Mouse (Mus musculus) adrenal gland, postnatal 4 days (tissue): ENCODE results near the gene Zswim3. TPM values are rescaled to one million over a fixed set of nuclear protein-coding genes. Genes with fewer than 3 reads are reported as not detected.
A peak's percentile ranks its signal among the peaks of the same experiment; 100 is the strongest.
"Not testable (repeated sequence)": the region's sequence is repeated elsewhere in the genome, so short reads cannot be mapped to it uniquely, and the experiment has no call there.

Source experiments
- DNase-seq, 2 experiments: peaks; one replicate each; pipeline ENCODE4 v3.0.0; 2021 to 2022; ENCODE audit warnings: low spot score in 2 of 2, mixed read lengths in 2 of 2
- total RNA-seq, 2 experiments: library from RNA; stranded (reverse); gene quantifications; 2 replicates each; pipeline ENCODE4 v1.2.3; 2021

The Zswim3 gene
- total RNA-seq, 2 experiments from 2014 or later: 3.8 to 4.5 TPM

DNA sequence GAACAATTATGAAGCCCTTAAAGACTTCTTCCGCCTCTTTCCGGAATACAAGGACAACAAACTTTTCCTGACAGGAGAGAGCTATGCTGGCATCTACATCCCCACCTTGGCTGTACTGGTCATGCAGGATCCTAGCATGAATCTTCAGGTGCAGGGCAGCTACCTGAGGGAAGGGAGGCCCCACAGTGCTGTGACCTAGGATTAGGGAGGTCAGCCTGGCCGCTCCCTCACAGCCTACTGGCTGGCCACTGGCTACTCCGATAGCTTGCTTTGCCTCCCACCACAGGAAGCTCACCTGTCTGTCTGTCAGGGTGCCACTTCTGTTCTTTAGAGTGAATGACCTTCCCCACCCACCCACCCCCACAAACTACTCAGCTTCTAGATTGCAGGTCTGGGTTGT lies 30.3 kb downstream of the Zswim3 start:
- no peak for DNase-seq

DNA sequence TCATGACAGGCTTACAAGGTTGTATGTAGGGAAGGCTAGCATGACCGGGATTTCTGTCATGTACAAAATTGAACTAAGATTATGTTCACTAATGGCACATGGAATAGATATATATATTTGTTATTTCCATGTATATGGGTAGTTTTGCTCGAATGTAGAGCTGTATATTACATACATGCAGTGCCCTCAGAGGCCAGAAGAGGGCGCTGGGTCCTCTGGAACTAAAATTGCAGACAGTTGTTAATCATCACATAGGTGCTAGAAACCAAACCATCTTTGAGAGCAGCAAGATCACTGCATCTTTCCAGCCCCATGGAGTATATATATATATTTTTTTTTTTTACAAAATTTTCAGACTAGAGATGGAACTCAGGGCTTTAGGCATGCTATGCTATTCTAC lies 40.9 kb downstream of the Zswim3 start:
- no peak for DNase-seq

DNA sequence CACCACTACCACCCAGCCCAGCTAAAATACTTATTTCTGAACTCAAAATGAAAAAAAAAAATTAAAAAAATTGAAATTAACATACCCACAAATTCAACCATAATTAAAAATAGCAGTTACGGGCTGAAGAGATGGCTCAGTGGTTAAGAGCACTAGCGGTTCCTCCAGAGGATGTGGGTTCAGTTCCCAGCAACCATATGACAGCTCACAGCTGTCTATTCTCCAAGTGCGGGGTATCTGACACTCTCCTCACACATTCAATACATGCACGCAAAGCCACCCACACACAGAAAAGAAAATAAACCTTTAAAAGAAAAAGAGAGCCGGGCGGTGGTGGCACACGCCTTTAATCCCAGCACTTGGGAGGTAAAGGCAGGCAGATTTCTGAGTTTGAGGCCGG lies 45.2 kb downstream of the Zswim3 start:
- DNase-seq: no peak

DNA sequence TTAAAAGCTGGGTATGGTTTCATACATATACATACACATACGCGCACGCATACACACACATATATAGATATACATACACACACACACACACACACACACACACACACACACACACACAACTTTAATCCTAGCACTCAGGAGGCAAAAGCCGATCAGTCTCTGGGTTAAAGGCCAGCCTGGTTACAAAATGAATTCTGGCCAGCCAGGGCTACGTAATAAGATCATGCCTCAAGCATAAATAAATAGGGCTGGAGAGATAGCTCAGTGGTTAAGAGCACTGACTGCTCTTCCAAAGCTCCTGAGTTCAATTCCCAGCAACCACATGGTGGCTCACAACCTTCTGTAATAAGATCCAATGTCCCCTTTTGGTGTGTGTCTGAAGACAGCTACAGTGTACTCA lies 50.7 kb downstream of the Zswim3 start:
- not testable (repeated sequence) for DNase-seq

DNA sequence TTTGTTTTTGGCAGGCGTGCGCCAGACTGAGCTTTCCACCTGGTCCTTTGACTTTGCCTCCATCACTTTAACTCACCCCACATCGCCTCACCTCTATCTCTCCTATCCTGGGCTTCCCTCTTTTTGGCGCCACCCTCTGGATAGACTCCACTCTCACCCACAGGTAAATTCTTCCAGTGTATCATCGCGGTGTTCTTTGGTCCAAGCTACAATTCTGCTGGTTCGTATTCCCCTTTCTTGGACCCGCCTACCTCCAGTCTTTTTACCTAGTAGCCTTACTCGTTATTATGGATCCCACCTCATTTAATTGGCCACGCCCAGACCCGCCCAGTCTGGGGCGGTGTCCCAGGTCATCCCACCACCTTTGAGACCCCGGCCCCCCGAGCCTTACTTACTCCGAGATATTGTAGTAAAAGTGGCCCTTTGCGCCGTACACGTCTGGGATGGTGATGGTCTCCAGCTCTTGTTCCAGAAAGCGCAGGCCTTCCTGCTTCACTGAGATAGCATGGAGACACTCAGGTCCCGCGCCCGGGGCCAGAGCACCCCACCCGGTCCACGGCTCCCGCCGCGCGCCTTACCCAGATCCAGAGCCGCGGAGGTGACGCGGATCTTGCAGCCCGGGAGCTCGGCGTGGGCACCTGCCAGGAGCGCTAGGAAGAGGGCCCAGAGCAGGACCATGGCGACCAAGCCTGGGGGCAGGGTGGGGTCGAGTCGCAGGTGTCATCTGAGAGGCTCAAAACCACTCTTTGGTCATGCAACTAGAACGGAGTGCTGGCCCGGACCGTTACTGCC lies 51.6 kb downstream of the Zswim3 start:
- DNase-seq: no peak

DNA sequence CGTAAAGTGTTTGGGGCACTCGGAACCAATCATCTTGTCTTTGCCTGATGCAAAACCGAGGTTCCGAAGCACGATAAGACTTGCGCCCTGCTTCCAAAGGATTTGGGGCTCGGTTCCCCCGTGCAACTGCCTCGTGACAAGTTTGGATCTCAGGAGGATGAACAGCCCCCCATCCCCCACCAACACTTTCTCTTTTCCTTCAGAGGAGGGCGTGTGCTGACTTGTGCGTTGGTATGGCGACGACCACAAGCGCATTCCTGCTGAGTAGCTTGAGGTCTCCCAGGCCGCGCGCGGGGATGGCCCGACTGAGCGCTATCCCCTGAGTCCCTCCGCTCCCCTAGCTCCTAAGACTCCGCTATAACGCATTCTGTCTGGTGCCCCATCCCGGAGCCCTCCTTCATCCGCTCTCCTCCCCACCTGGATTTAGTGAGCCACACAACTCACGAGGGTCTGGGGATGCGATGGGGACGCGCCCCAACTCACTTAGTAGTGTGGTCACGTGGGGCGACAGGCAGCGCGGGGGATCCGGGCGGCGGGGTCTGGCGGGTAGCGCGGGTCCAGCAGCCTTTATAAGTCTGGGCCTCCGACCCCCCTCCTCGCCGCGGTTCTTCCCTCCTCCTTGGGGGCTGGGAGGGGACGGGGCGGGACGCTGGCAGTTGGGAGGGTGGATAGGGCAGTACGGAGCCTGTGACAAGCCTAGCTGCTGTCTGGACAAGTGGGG lies 52.4 kb downstream of the Zswim3 start, which contains the start of gene Pltp:
Gene Pltp, minus strand, starts transcription at position 611 of the 721 bp plus-strand sequence.
- DNase-seq: no peak

DNA sequence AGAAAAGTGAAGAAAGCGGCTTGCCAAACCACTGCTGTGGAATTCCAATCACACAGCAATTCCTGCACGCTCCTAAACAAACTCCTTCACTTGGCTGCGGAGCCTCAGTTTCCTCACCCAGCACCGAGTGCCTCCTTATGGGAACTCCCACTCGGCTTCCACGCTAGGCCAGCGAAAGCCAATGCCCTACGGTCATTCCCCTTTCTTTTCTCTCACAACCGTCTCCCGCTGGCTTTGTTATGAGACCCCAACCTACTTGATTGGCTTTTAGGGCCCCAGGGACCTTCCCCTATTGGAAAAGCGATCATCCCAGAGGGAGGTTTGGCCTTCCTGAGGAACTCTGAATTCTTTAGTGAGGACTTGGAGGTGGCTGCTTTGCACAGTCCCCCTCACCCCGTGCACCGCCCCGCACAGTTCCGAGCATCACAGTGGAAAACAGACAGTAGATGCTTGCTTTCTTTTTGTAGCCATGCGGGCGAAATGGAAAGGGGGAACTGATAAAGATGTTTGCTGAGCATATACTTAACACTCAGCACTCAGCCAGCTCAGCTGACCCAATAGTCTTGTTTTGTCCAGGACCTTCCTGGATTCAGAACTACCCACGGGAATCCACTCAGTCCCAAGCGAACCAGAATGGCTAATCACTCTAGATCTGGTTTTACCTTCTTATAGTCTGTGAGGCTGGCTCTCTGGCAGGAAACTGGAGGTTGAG lies 53.1 kb downstream of the Zswim3 start:
- no peak for DNase-seq

DNA sequence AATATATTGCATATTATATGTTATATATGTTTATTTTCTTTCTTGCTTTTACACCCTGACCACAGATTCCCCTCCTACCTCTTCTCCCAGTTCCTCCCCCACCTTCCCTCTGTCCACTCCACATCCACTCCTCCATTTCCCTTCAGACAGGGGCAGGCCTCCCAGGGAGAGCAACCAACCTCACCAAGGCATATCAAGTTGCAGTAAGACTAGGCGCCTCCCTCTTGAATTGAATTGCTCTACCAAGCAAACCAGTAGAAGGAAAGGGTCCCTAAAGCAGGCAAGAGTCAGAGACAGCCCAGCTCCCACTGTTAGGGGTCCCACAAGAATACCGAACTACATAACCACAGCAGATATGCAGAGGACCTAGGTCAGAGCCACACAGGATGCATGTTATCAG lies 54.3 kb downstream of the Zswim3 start:
- DNase-seq: no peak

DNA sequence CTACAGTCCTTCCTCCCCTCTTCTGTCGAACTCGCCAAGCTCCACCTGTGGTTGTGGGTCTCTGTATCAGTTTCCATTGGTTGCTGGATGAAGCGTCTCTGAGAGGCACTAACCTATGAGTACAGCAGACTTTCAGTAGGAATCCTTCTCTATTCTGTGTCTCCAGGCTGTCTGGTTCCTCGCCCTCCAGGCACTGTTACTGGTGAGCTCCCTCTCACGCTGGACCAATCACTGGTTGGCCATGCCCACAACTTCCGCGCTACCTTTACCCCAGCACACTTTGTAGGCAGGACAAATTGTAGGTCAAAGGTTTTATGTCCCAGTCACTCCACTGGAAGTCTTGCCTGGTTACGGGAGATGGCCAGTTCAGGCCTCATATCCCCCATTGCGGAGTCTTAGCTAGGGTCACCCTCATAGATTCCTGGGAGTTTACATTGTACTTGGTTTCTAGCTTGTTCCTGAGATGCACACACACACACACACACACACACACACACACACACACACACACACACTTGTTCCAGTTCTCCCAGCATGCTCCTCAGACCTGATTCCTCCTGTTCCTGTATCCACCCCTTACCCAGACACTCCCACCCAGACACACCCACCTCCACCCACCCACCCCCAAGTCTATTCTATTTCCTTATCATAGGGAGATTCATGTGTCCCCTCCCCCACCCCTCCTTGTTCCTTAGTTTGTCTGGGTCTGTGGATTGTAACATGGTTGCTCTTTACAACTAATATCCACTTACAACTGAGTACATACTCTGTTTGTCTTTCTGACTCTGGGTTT lies 54.9 kb downstream of the Zswim3 start:
- no peak for DNase-seq

DNA sequence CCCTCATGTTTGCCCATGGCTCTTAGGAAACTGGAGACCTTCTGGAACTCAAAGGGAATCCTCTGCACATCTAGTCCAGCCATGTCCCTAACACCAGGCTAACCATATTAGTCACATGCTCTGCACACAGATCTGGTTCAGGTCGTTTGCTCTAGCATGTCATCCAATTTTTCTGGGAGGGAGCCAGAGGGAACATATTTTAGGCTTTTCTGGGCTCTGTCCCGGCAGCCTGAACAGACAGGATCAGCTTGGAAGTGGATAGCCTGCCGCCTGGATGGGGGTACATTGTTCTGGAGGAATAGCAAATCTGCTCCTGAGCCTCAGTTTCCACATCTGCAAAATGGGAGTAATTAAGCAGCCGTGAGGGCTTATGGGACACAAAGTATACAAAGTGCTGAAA lies 56.2 kb downstream of the Zswim3 start:
- no peak for DNase-seq

DNA sequence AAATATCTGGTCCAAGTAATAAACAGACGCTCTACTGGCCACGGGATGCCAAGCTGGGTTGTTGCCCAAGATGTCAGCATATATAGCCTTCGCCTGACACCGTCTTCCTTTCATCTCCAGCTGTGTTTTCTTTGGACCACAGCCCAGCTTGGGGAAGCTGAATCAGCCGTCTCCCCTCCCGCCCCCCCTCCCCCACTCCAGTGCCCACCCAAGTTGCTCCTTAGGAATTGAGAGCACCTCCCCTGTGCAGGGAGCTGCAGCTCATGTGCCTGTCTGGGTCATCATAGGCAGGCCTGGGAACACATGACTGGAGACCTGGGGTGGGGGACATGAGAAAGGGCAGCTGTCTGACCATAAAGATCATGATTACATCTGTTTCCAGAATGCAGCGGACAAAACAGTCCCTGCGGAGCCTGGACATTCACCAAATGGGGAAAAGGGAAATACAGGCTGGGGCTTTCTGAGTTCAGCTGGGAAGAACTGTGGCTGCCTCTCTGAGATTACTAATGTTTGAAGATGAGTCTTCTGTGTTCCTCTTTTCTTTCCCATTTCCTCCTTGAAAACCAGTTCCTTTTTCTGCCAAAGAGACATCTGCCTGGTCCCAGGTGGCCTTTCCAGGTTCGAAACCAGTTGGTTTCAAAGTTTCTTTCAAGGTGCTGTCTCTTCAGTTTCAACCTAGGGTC lies 57.4 kb downstream of the Zswim3 start:
- peak in 1 of 2 experiments; percentile 47 for DNase-seq

DNA sequence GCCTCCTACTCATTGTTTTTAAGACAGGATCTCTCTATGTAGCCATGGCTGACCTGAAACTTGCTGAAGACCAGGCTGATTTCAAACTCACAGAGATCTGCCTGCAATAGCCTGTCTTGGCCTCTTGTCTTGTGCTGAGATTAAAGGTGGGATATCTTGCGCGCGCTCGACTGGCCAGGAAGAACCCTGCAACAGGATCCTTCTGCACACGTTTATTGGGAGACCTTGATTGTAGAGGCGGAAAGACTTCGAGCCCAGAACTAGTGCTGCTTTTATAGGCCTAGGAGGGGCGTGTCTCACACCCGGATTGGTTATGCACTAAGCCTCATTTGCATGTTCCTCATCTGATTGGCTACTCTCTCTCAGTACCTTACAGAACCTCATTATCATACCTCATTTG lies 58.5 kb downstream of the Zswim3 start:
- not testable (repeated sequence) for DNase-seq

DNA sequence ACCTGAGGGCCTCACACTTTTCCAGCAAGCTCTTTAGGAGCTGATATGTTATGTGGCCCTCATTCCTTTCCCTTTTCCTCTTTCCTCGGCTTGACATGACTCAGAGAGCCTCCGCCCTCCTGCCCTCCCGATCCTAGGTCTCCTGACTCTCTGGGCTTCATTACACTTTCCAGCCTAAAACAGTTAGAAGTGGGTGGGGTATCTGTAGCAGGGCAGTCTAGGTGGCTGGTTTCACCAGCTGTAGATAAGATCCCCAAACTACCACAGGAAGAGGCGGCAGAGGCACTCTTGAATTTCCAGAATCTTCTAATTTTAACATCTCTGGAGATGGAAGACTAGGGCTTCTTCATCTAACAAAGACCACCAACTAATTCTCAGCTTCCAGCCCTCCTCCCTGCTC lies 59.7 kb downstream of the Zswim3 start:
- no peak for DNase-seq

DNA sequence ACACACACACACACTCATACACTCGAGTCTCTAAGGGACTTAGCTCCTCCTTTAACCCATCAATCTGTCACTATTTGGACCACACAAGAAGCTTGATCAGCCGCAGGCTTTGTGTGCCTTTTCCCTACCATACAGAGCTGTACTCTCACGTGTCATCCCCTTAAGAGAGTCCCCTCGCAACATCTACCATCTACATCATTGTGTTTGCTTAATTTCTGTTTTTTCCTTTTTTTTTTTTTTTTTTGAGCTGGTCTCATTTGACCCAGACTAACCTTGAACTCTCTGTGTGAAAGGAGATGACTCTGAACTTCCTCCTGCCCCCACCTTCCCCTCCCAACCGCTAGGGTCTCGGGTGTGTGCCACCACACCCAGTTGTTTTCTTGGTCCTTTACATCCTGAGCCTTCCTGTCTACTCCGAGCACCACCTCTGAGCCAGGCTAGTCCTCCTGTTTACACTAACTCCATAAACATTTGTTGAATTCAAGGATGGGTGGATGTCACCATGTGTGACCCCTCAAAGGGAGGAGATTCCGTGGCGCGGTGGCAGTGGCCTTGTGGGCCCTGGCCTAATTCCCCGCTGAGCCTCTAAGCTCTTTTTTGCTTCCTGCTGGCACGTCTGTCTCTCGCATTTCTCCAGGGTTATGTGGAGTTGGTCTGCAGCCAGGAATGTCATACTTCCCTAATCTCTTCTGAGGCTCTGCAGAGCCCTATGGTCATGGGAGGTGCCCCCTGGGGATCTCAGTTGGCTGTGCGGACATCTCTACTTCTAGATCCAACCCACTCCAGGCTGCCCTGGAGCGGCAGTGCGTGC lies 62.0 kb downstream of the Zswim3 start:
- DNase-seq: peak in 1 of 2 experiments; percentile 43

DNA sequence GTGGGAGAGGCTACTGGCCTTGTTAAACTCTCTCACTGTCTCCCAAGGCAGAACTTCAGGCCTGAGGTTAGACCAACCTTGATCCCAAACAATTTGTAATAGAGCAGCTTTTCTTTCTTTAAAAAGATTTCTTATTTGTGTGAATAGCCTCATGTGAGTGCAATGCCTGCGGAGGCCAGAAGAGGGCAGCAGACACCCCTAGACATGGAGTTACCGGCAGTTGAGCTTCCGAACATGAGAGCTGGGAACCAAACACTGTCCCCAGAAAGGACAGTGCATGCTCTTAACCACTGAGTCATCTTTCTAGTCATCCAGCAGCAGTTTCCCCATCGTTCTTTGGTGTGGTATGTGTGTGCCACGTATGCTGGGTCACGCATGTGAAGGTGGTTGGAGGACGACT lies 62.7 kb downstream of the Zswim3 start:
- DNase-seq: no peak

DNA sequence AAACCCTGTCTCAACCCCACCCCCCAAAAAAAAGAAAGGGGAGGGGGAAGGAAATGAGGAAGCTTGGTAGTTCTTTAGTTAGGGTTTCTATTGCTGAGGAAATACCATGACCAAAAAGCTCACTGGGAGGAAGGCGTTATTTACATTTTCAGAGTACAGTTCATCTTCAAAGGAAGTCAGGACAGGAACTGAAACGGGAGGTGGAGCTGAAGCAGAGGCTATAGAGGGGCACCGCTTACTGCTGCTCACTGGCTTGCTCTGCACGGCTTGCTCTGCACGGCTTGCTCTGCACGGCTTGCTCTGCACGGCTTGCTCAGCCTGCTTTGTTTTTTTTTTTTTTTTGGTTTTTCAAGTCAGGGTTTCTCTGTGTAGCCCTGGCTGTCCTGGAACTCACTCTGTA lies 63.6 kb downstream of the Zswim3 start:
- no peak for DNase-seq
